Mouse (Mus musculus): ENCODE results near the gene Akap14. TPM values are rescaled to one million over a fixed set of nuclear protein-coding genes. Genes with fewer than 3 reads are reported as not detected.
A peak's percentile ranks its signal among the peaks of the same experiment; 100 is the strongest.
"Not testable (repeated sequence)": the region's sequence is repeated elsewhere in the genome, so short reads cannot be mapped to it uniquely, and the experiment has no call there.

Akap14 gene
- polyA plus RNA-seq, 1 experiment from 2014 or later = 0.09 TPM

- H3K27ac ChIP-seq; H3K27me3 ChIP-seq; H3K4me1 ChIP-seq; H3K4me2 ChIP-seq (replicated peaks); H3K36me3 ChIP-seq; H3K9me3 ChIP-seq; ATAC-seq (ENCODE audit: insufficient number of reproducible peaks, insufficient read depth, low FRiP score, low TSS enrichment); H3K4me3 ChIP-seq; H3K9ac ChIP-seq: not testable (repeated sequence)
- 40% methylated on average over 1 of the region's 4 CpGs for WGBS
Observed at GRCm38 (mm10) chrX:37144498-37144897, 24.1 kb downstream of the Akap14 start.

- no peak for ATAC-seq (ENCODE audit: insufficient number of reproducible peaks, insufficient read depth, low FRiP score, low TSS enrichment)
- 74% methylated on average over 3 of the region's 3 CpGs for WGBS
Observed at GRCm38 (mm10) chrX:37141732-37142131, 26.9 kb downstream of the Akap14 start.

GRCm38 (mm10) chrX:37126671-37127358, 41.8 kb downstream of the Akap14 start, which contains the start of gene Nkap:
Gene Nkap, plus strand, starts transcription at chrX:37126795.
- 0 out of 2 replicates have a peak, but pooled peaks have one; percentile 72 for ATAC-seq (ENCODE audit: insufficient number of reproducible peaks, insufficient read depth, low FRiP score, low TSS enrichment)
- no peaks in the 10 kb centered on the region for H3K9me3 ChIP-seq
- WGBS = 16% methylated on average over 54 of the region's 58 CpGs
- H3K4me3 ChIP-seq = peak within 1 kb of the TSS; percentile 60
- H3K9ac ChIP-seq = peak within 1 kb of the TSS; percentile 72
- peak within 1 kb of the TSS; percentile 54 for H3K4me2 ChIP-seq (replicated peaks)
- no peaks in the 10 kb centered on the region for H3K36me3 ChIP-seq
- peak within 1 kb of the TSS; percentile 8 for H3K27ac ChIP-seq
- no peaks in the 10 kb centered on the region for H3K27me3 ChIP-seq
- peaks cover 4% of the 10 kb centered on the region; the same call in 1 of the 2 replicates for H3K4me1 ChIP-seq

More at GRCm38 (mm10) chrX:37141732-37142131, 26.9 kb downstream of the Akap14 start:
- H3K4me3 ChIP-seq = no peak overlapping the region
- H3K27me3 ChIP-seq = no peaks in the 10 kb centered on the region
- H3K4me1 ChIP-seq = no peaks in the 10 kb centered on the region
- H3K9me3 ChIP-seq = no peaks in the 10 kb centered on the region
- H3K36me3 ChIP-seq = peaks cover 3% of the 10 kb centered on the region; the same call in 1 of the 2 replicates
- no peak overlapping the region for H3K4me2 ChIP-seq (replicated peaks)
- no peak overlapping the region for H3K27ac ChIP-seq
- H3K9ac ChIP-seq = no peak overlapping the region

- Histone ChIP-seq H3K4me1 (peaks cover 4% of the 10 kb centered on the region; the same call in 1 of the 2 replicates), H3K9ac (no peak overlapping the region), H3K27me3 (no peaks in the 10 kb centered on the region), H3K9me3 (no peaks in the 10 kb centered on the region), H3K36me3 (no peaks in the 10 kb centered on the region), H3K4me3 (no peak overlapping the region), H3K27ac (no peak overlapping the region), H3K4me2 (replicated peaks) (no peak overlapping the region)
- WGBS = 94% methylated on average over 7 of the region's 7 CpGs
- no peak for ATAC-seq (ENCODE audit: insufficient number of reproducible peaks, insufficient read depth, low FRiP score, low TSS enrichment)
Observed at GRCm38 (mm10) chrX:37125511-37125910, 43.1 kb downstream of the Akap14 start.

GRCm38 (mm10) chrX:37120212-37120611, 48.4 kb downstream of the Akap14 start:
- no peak for ATAC-seq (ENCODE audit: insufficient number of reproducible peaks, insufficient read depth, low FRiP score, low TSS enrichment)
- WGBS = 69% methylated on average over 5 of the region's 5 CpGs
- no peak overlapping the region for H3K9ac ChIP-seq
- no peak overlapping the region for H3K4me2 ChIP-seq (replicated peaks)
- H3K27ac ChIP-seq = no peak overlapping the region
- no peaks in the 10 kb centered on the region for H3K36me3 ChIP-seq
- peaks cover 14% of the 10 kb centered on the region for H3K27me3 ChIP-seq
- no peaks in the 10 kb centered on the region for H3K4me1 ChIP-seq
- no peak overlapping the region for H3K4me3 ChIP-seq
- no peaks in the 10 kb centered on the region for H3K9me3 ChIP-seq

- H3K4me2 ChIP-seq (replicated peaks) = no peak overlapping the region
- no peak overlapping the region for H3K4me3 ChIP-seq
- ATAC-seq (ENCODE audit: insufficient number of reproducible peaks, insufficient read depth, low FRiP score, low TSS enrichment) = no peak
- no peak overlapping the region for H3K27ac ChIP-seq
- H3K9ac ChIP-seq = no peak overlapping the region
- 55% methylated on average over 3 of the region's 3 CpGs for WGBS
- H3K36me3 ChIP-seq = no peaks in the 10 kb centered on the region
- H3K9me3 ChIP-seq = no peaks in the 10 kb centered on the region
- H3K27me3 ChIP-seq = peaks cover 14% of the 10 kb centered on the region
- no peaks in the 10 kb centered on the region for H3K4me1 ChIP-seq
Observed at GRCm38 (mm10) chrX:37119585-37119984, 49.1 kb downstream of the Akap14 start.

GRCm38 (mm10) chrX:37117085-37117484, 51.6 kb downstream of the Akap14 start:
- Histone ChIP-seq H3K9ac (no peak overlapping the region), H3K27me3 (peaks cover 14% of the 10 kb centered on the region), H3K27ac (no peak overlapping the region), H3K9me3 (no peaks in the 10 kb centered on the region), H3K36me3 (no peaks in the 10 kb centered on the region), H3K4me1 (no peaks in the 10 kb centered on the region), H3K4me3 (no peak overlapping the region), H3K4me2 (replicated peaks) (no peak overlapping the region)
- 0 out of 2 replicates have a peak, but pooled peaks have one; percentile 80 for ATAC-seq (ENCODE audit: insufficient number of reproducible peaks, insufficient read depth, low FRiP score, low TSS enrichment)
- no CpG with 5 or more reads among the region's 5 CpGs for WGBS

GRCm38 (mm10) chrX:37110881-37111193, 57.8 kb downstream of the Akap14 start:
- Histone ChIP-seq H3K36me3 (no peaks in the 10 kb centered on the region), H3K9me3 (no peaks in the 10 kb centered on the region), H3K4me3 (no peak overlapping the region), H3K9ac (no peak overlapping the region), H3K27me3 (peaks cover 4% of the 10 kb centered on the region; the same call in 1 of the 2 replicates), H3K27ac (no peak overlapping the region), H3K4me1 (no peaks in the 10 kb centered on the region), H3K4me2 (replicated peaks) (no peak overlapping the region)
- 72% methylated on average over 4 of the region's 4 CpGs for WGBS
- ATAC-seq (ENCODE audit: insufficient number of reproducible peaks, insufficient read depth, low FRiP score, low TSS enrichment) = no peak

- no peaks in the 10 kb centered on the region for H3K27me3 ChIP-seq
- 16% methylated on average over 30 of the region's 30 CpGs for WGBS
- ATAC-seq (ENCODE audit: insufficient number of reproducible peaks, insufficient read depth, low FRiP score, low TSS enrichment) = peak; percentile 95
Observed at GRCm38 (mm10) chrX:37110193-37110880, 58.3 kb downstream of the Akap14 start, which contains the start of gene Upf3b. Gene Upf3b, minus strand, starts transcription at chrX:37110322.

GRCm38 (mm10) chrX:37109526-37110192, 59.0 kb downstream of the Akap14 start:
- no peaks in the 10 kb centered on the region for H3K27me3 ChIP-seq
- H3K4me1 ChIP-seq = no peaks in the 10 kb centered on the region
- H3K36me3 ChIP-seq = no peaks in the 10 kb centered on the region
- ATAC-seq (ENCODE audit: insufficient number of reproducible peaks, insufficient read depth, low FRiP score, low TSS enrichment) = peak; percentile 58
- H3K4me3 ChIP-seq = peak overlapping the region; percentile 51
- peak overlapping the region; percentile 50 for H3K9ac ChIP-seq
- peak overlapping the region; percentile 57 for H3K4me2 ChIP-seq (replicated peaks)
- WGBS = 11% methylated on average over 27 of the region's 27 CpGs
- peak overlapping the region; percentile 78 for H3K27ac ChIP-seq
- no peaks in the 10 kb centered on the region for H3K9me3 ChIP-seq

More at GRCm38 (mm10) chrX:37110193-37110880, 58.3 kb downstream of the Akap14 start, which contains the start of gene Upf3b:
- Histone ChIP-seq H3K4me1 (no peaks in the 10 kb centered on the region), H3K27ac (peak within 1 kb of the TSS; percentile 78), H3K9me3 (no peaks in the 10 kb centered on the region), H3K4me3 (peak within 1 kb of the TSS; percentile 51), H3K36me3 (no peaks in the 10 kb centered on the region), H3K9ac (peak within 1 kb of the TSS; percentile 50), H3K4me2 (replicated peaks) (peak within 1 kb of the TSS; percentile 57)

GRCm38 (mm10) chrX:37103826-37104225, 64.8 kb downstream of the Akap14 start:
- WGBS = 85% methylated on average over 2 of the region's 2 CpGs
- no peaks in the 10 kb centered on the region for H3K36me3 ChIP-seq

More at GRCm38 (mm10) chrX:37103826-37104225, 64.8 kb downstream of the Akap14 start:
- Histone ChIP-seq H3K27ac (no peak overlapping the region), H3K27me3 (no peaks in the 10 kb centered on the region), H3K4me2 (replicated peaks) (no peak overlapping the region), H3K4me1 (no peaks in the 10 kb centered on the region), H3K9me3 (no peaks in the 10 kb centered on the region), H3K9ac (no peak overlapping the region), H3K4me3 (no peak overlapping the region)
- ATAC-seq (ENCODE audit: insufficient number of reproducible peaks, insufficient read depth, low FRiP score, low TSS enrichment) = no peak

Measured in embryonic facial prominence, embryonic 12.5 days (tissue).